Mouse (Mus musculus): ENCODE measurements around the gene Glis3. TPM values are rescaled to one million over a fixed set of nuclear protein-coding genes. Genes with fewer than 3 reads are reported as not detected.
A peak's percentile ranks its signal among the peaks of the same experiment; 100 is the strongest.

Glis3 gene
- polyA plus RNA-seq, 1 experiment from 2014 or later: 3.2 TPM

GRCm38 (mm10) chr19:28569856-28570255, 110.0 kb downstream of the Glis3 start:
- Histone ChIP-seq H3K4me3 (ENCODE audit: low read depth, low read length) (no peak overlapping the region), H3K9me3 (ENCODE audit: control insufficient read depth, low read length) (no peaks in the 10 kb centered on the region), H3K27ac (replicated peaks; ENCODE audit: low read depth, low read length) (no peak overlapping the region), H3K9ac (ENCODE audit: low read length) (no peak overlapping the region), H3K36me3 (ENCODE audit: control insufficient read depth, insufficient read depth, low read length) (no peaks in the 10 kb centered on the region), H3K4me1 (ENCODE audit: control insufficient read depth, insufficient read depth, low read length) (peaks cover 4% of the 10 kb centered on the region; the same call in 1 of the 2 replicates), H3K4me2 (ENCODE audit: low read depth, severe bottlenecking) (no peak overlapping the region), H3K27me3 (ENCODE audit: control insufficient read depth, insufficient read depth, low read length) (no peaks in the 10 kb centered on the region)
- DNase-seq (ENCODE audit: low spot score): no peak
- ATAC-seq (ENCODE audit: insufficient number of reproducible peaks, low FRiP score, low TSS enrichment, low read depth): no peak
- 72% methylated on average over 3 of the region's 3 CpGs for WGBS

- peaks cover 4% of the 10 kb centered on the region; the same call in 1 of the 2 replicates for H3K4me1 ChIP-seq (ENCODE audit: control insufficient read depth, insufficient read depth, low read length)
- 79% methylated on average over 1 of the region's 1 CpGs for WGBS
- DNase-seq (ENCODE audit: low spot score) (no peak), ATAC-seq (ENCODE audit: insufficient number of reproducible peaks, low FRiP score, low TSS enrichment, low read depth) (no peak)
- no peak overlapping the region for H3K4me2 ChIP-seq (ENCODE audit: low read depth, severe bottlenecking)
- H3K9ac ChIP-seq (ENCODE audit: low read length): no peak overlapping the region
- H3K36me3 ChIP-seq (ENCODE audit: control insufficient read depth, insufficient read depth, low read length): no peaks in the 10 kb centered on the region
- H3K27me3 ChIP-seq (ENCODE audit: control insufficient read depth, insufficient read depth, low read length): no peaks in the 10 kb centered on the region
- H3K9me3 ChIP-seq (ENCODE audit: control insufficient read depth, low read length): no peaks in the 10 kb centered on the region
- no peak overlapping the region for H3K4me3 ChIP-seq (ENCODE audit: low read depth, low read length)
- H3K27ac ChIP-seq (replicated peaks; ENCODE audit: low read depth, low read length): no peak overlapping the region
Observed at GRCm38 (mm10) chr19:28567100-28567499, 112.8 kb downstream of the Glis3 start.

GRCm38 (mm10) chr19:28566554-28566953, 113.3 kb downstream of the Glis3 start:
- H3K27ac ChIP-seq (replicated peaks; ENCODE audit: low read depth, low read length): no peak overlapping the region
- H3K9ac ChIP-seq (ENCODE audit: low read length): no peak overlapping the region
- H3K9me3 ChIP-seq (ENCODE audit: control insufficient read depth, low read length): no peaks in the 10 kb centered on the region
- no peaks in the 10 kb centered on the region for H3K27me3 ChIP-seq (ENCODE audit: control insufficient read depth, insufficient read depth, low read length)
- H3K4me1 ChIP-seq (ENCODE audit: control insufficient read depth, insufficient read depth, low read length): peaks cover 4% of the 10 kb centered on the region; the same call in 1 of the 2 replicates
- DNase-seq (ENCODE audit: low spot score) (no peak), ATAC-seq (ENCODE audit: insufficient number of reproducible peaks, low FRiP score, low TSS enrichment, low read depth) (no peak)
- no peak overlapping the region for H3K4me3 ChIP-seq (ENCODE audit: low read depth, low read length)
- H3K36me3 ChIP-seq (ENCODE audit: control insufficient read depth, insufficient read depth, low read length): no peaks in the 10 kb centered on the region
- WGBS: 35% methylated on average over 2 of the region's 2 CpGs
- no peak overlapping the region for H3K4me2 ChIP-seq (ENCODE audit: low read depth, severe bottlenecking)

- ATAC-seq (ENCODE audit: insufficient number of reproducible peaks, low FRiP score, low TSS enrichment, low read depth): no peak
- H3K36me3 ChIP-seq (ENCODE audit: control insufficient read depth, insufficient read depth, low read length): no peaks in the 10 kb centered on the region
- H3K4me3 ChIP-seq (ENCODE audit: low read depth, low read length): no peak overlapping the region
- peak overlapping the region; percentile 80; the same call in 1 of the 2 replicates for H3K27ac ChIP-seq (replicated peaks; ENCODE audit: low read depth, low read length)
- no peak overlapping the region for H3K9ac ChIP-seq (ENCODE audit: low read length)
- H3K4me2 ChIP-seq (ENCODE audit: low read depth, severe bottlenecking): no peak overlapping the region
- no peaks in the 10 kb centered on the region for H3K27me3 ChIP-seq (ENCODE audit: control insufficient read depth, insufficient read depth, low read length)
- no peaks in the 10 kb centered on the region for H3K9me3 ChIP-seq (ENCODE audit: control insufficient read depth, low read length)
- peaks cover 19% of the 10 kb centered on the region for H3K4me1 ChIP-seq (ENCODE audit: control insufficient read depth, insufficient read depth, low read length)
- no peak for DNase-seq (ENCODE audit: low spot score)
Observed at GRCm38 (mm10) chr19:28561697-28562002, 118.2 kb downstream of the Glis3 start.

- no peak overlapping the region for H3K4me2 ChIP-seq (ENCODE audit: low read depth, severe bottlenecking)
- H3K4me3 ChIP-seq (ENCODE audit: low read depth, low read length): no peak overlapping the region
- WGBS: 41% methylated on average over 8 of the region's 8 CpGs
- peaks cover 17% of the 10 kb centered on the region for H3K4me1 ChIP-seq (ENCODE audit: control insufficient read depth, insufficient read depth, low read length)
- H3K27me3 ChIP-seq (ENCODE audit: control insufficient read depth, insufficient read depth, low read length): no peaks in the 10 kb centered on the region
- H3K9ac ChIP-seq (ENCODE audit: low read length): no peak overlapping the region
- peak; percentile 41 for DNase-seq (ENCODE audit: low spot score)
- H3K9me3 ChIP-seq (ENCODE audit: control insufficient read depth, low read length): no peaks in the 10 kb centered on the region
- ATAC-seq (ENCODE audit: insufficient number of reproducible peaks, low FRiP score, low TSS enrichment, low read depth): peak; percentile 67
- no peaks in the 10 kb centered on the region for H3K36me3 ChIP-seq (ENCODE audit: control insufficient read depth, insufficient read depth, low read length)
- peak overlapping the region; percentile 80 for H3K27ac ChIP-seq (replicated peaks; ENCODE audit: low read depth, low read length)
Observed at GRCm38 (mm10) chr19:28560801-28561696, 118.8 kb downstream of the Glis3 start.

GRCm38 (mm10) chr19:28559836-28560235, 120.0 kb downstream of the Glis3 start:
- WGBS: 69% methylated on average over 7 of the region's 7 CpGs

GRCm38 (mm10) chr19:28559400-28559799, 120.5 kb downstream of the Glis3 start:
- no peaks in the 10 kb centered on the region for H3K27me3 ChIP-seq (ENCODE audit: control insufficient read depth, insufficient read depth, low read length)

More at GRCm38 (mm10) chr19:28559836-28560235, 120.0 kb downstream of the Glis3 start:
- DNase-seq (ENCODE audit: low spot score): no peak
- Histone ChIP-seq H3K9ac (ENCODE audit: low read length) (no peak overlapping the region), H3K4me3 (ENCODE audit: low read depth, low read length) (no peak overlapping the region), H3K27me3 (ENCODE audit: control insufficient read depth, insufficient read depth, low read length) (no peaks in the 10 kb centered on the region), H3K4me2 (ENCODE audit: low read depth, severe bottlenecking) (no peak overlapping the region), H3K4me1 (ENCODE audit: control insufficient read depth, insufficient read depth, low read length) (peaks cover 15% of the 10 kb centered on the region), H3K36me3 (ENCODE audit: control insufficient read depth, insufficient read depth, low read length) (no peaks in the 10 kb centered on the region), H3K27ac (replicated peaks; ENCODE audit: low read depth, low read length) (no peak overlapping the region), H3K9me3 (ENCODE audit: control insufficient read depth, low read length) (no peaks in the 10 kb centered on the region)
- no peak for ATAC-seq (ENCODE audit: insufficient number of reproducible peaks, low FRiP score, low TSS enrichment, low read depth)

GRCm38 (mm10) chr19:28558661-28559060, 121.2 kb downstream of the Glis3 start:
- ATAC-seq (ENCODE audit: insufficient number of reproducible peaks, low FRiP score, low TSS enrichment, low read depth) (no peak), DNase-seq (ENCODE audit: low spot score) (no peak)
- H3K4me2 ChIP-seq (ENCODE audit: low read depth, severe bottlenecking): no peak overlapping the region
- H3K36me3 ChIP-seq (ENCODE audit: control insufficient read depth, insufficient read depth, low read length): no peaks in the 10 kb centered on the region
- no peaks in the 10 kb centered on the region for H3K9me3 ChIP-seq (ENCODE audit: control insufficient read depth, low read length)
- H3K4me1 ChIP-seq (ENCODE audit: control insufficient read depth, insufficient read depth, low read length): peaks cover 15% of the 10 kb centered on the region
- H3K4me3 ChIP-seq (ENCODE audit: low read depth, low read length): no peak overlapping the region
- H3K9ac ChIP-seq (ENCODE audit: low read length): no peak overlapping the region
- WGBS: 71% methylated on average over 8 of the region's 8 CpGs
- no peaks in the 10 kb centered on the region for H3K27me3 ChIP-seq (ENCODE audit: control insufficient read depth, insufficient read depth, low read length)
- no peak overlapping the region for H3K27ac ChIP-seq (replicated peaks; ENCODE audit: low read depth, low read length)

More at GRCm38 (mm10) chr19:28559400-28559799, 120.5 kb downstream of the Glis3 start:
- Histone ChIP-seq H3K4me1 (ENCODE audit: control insufficient read depth, insufficient read depth, low read length) (peaks cover 15% of the 10 kb centered on the region), H3K9me3 (ENCODE audit: control insufficient read depth, low read length) (no peaks in the 10 kb centered on the region), H3K9ac (ENCODE audit: low read length) (no peak overlapping the region), H3K36me3 (ENCODE audit: control insufficient read depth, insufficient read depth, low read length) (no peaks in the 10 kb centered on the region), H3K4me2 (ENCODE audit: low read depth, severe bottlenecking) (no peak overlapping the region), H3K4me3 (ENCODE audit: low read depth, low read length) (no peak overlapping the region), H3K27ac (replicated peaks; ENCODE audit: low read depth, low read length) (no peak overlapping the region)
- DNase-seq (ENCODE audit: low spot score) (no peak), ATAC-seq (ENCODE audit: insufficient number of reproducible peaks, low FRiP score, low TSS enrichment, low read depth) (no peak)
- WGBS: 81% methylated on average over 10 of the region's 10 CpGs

All from limb, embryonic 11.5 days (tissue).